Mouse (Mus musculus) limb, embryonic 13.5 days (tissue): ENCODE data around the gene Mrpl18. TPM values are rescaled to one million over a fixed set of nuclear protein-coding genes. Genes with fewer than 3 reads are reported as not detected.

ENCODE experiments used
- ATAC-seq: fragments of 200-750 bp; cut with Nextera tagmentation; 2 replicates; pipeline ENCODE4 v1.8.0; 2017; ENCODE audit warnings: low read depth, moderate number of reproducible peaks, moderate TSS enrichment; ENCODE audit not compliant: low FRiP score
- H3K27ac ChIP-seq: fragments of 300-500 bp; sonication (generic); 2 replicates; pipeline ENCODE4 v1.5.1; 2015; ENCODE audit warnings: inconsistent platforms, mild to moderate bottlenecking, moderate library complexity
- H3K27me3 ChIP-seq: fragments of 300-500 bp; sonication (generic); 2 replicates; pipeline ENCODE4 v1.6.1; 2015; ENCODE audit warnings: mild to moderate bottlenecking, inconsistent platforms
- H3K36me3 ChIP-seq: fragments of 300-500 bp; sonication (generic); 2 replicates; pipeline ENCODE4 v1.6.1; 2015; ENCODE audit warnings: inconsistent platforms, mild to moderate bottlenecking, moderate library complexity
- H3K4me1 ChIP-seq: fragments of 300-500 bp; sonication (generic); 2 replicates; pipeline ENCODE4 v1.6.1; 2015; ENCODE audit warnings: inconsistent platforms
- H3K4me2 ChIP-seq: fragments of 300-500 bp; sonication (generic); replicated peaks from 2 replicates; pipeline ENCODE4 v1.6.1; 2015; ENCODE audit warnings: inconsistent platforms, mild to moderate bottlenecking, moderate library complexity
- H3K4me3 ChIP-seq: fragments of 300-500 bp; sonication (generic); 2 replicates; pipeline ENCODE4 v1.5.1; 2015; ENCODE audit warnings: moderate library complexity, mild to moderate bottlenecking, inconsistent platforms
- H3K9ac ChIP-seq: fragments of 300-500 bp; sonication (generic); 2 replicates; pipeline ENCODE4 v1.6.1; 2015; ENCODE audit warnings: mild to moderate bottlenecking, inconsistent platforms
- H3K9me3 ChIP-seq: fragments of 300-500 bp; sonication (generic); 2 replicates; pipeline ENCODE4 v1.6.1; 2016; ENCODE audit warnings: inconsistent platforms
- WGBS: fragments of 180-500 bp; shearing (Covaris S2); methylation state at CpG from one replicate; pipeline ENCODE4 v1.1.7; 2015; 5-methylcytosine and 5-hydroxymethylcytosine counted together
- microRNA-seq: library from miRNA; unstranded; fragments of <30 nt; microRNA quantifications from one replicate; pipeline ENCODE4, GENCODE M21; 2016
- polyA plus RNA-seq: library from polyadenylated mRNA; unstranded; fragments of >200 nt; fragmentation: Nextera tagmentation; extraction: Ambion mirVana; gene quantifications from 2 replicates; pipeline ENCODE4 v1.2.1, GENCODE M21; 2015

Gene Mrpl18
- polyA plus RNA-seq, 1 experiment from 2014 or later: 155 TPM

GRCm38 (mm10) chr17:12875734-12876133, 40.4 kb downstream of the Mrpl18 start, which contains the start of gene Mrgprh:
Gene Mrgprh, plus strand, starts transcription at chr17:12876034.
- no peaks in the 10 kb centered on the region for H3K27me3 ChIP-seq
- H3K9ac ChIP-seq: no peak within 1 kb of the TSS
- peaks cover 35% of the 10 kb centered on the region for H3K4me1 ChIP-seq
- H3K27ac ChIP-seq: no peak within 1 kb of the TSS
- H3K9me3 ChIP-seq: no peaks in the 10 kb centered on the region
- WGBS: 78% methylated on average over 5 of the region's 5 CpGs
- no peak for ATAC-seq
- H3K4me2 ChIP-seq: no peak within 1 kb of the TSS
- H3K36me3 ChIP-seq: no peaks in the 10 kb centered on the region
- no peak within 1 kb of the TSS for H3K4me3 ChIP-seq

- Histone ChIP-seq H3K9ac (no peak overlapping the region), H3K4me2 (peak overlapping the region; percentile 44), H3K27ac (no peak overlapping the region), H3K4me3 (no peak overlapping the region), H3K27me3 (no peaks in the 10 kb centered on the region), H3K4me1 (peaks cover 50% of the 10 kb centered on the region), H3K36me3 (no peaks in the 10 kb centered on the region), H3K9me3 (no peaks in the 10 kb centered on the region)
- ATAC-seq: peak; percentile 70
- 16% methylated on average over 16 of the region's 16 CpGs for WGBS
These were observed 43.7 kb downstream of the Mrpl18 start for GRCm38 (mm10) chr17:12872275-12873028.

GRCm38 (mm10) chr17:12868640-12869039, 47.5 kb downstream of the Mrpl18 start:
- no peak overlapping the region for H3K4me3 ChIP-seq
- H3K27me3 ChIP-seq: no peaks in the 10 kb centered on the region
- ATAC-seq: peak; percentile 20; the same call in 1 of the 2 replicates
- peak overlapping the region; percentile 48; the same call in 1 of the 2 replicates for H3K27ac ChIP-seq
- 9% methylated on average over 4 of the region's 4 CpGs for WGBS
- H3K9me3 ChIP-seq: no peaks in the 10 kb centered on the region
- no peak overlapping the region for H3K4me2 ChIP-seq
- no peak overlapping the region for H3K9ac ChIP-seq
- H3K36me3 ChIP-seq: no peaks in the 10 kb centered on the region
- peaks cover 50% of the 10 kb centered on the region for H3K4me1 ChIP-seq

GRCm38 (mm10) chr17:12868043-12868442, 48.1 kb downstream of the Mrpl18 start, which contains the start of gene Mas1:
Gene Mas1, minus strand, starts transcription at chr17:12868143.
- H3K27me3 ChIP-seq: no peaks in the 10 kb centered on the region
- peak within 1 kb of the TSS; percentile 70 for H3K27ac ChIP-seq
- no peak within 1 kb of the TSS for H3K4me3 ChIP-seq
- 32% methylated on average over 2 of the region's 2 CpGs for WGBS
- H3K9ac ChIP-seq: no peak within 1 kb of the TSS
- H3K4me2 ChIP-seq: no peak within 1 kb of the TSS
- H3K4me1 ChIP-seq: peaks cover 45% of the 10 kb centered on the region
- ATAC-seq: peak; percentile 4; the same call in 1 of the 2 replicates
- no peaks in the 10 kb centered on the region for H3K36me3 ChIP-seq
- H3K9me3 ChIP-seq: no peaks in the 10 kb centered on the region

GRCm38 (mm10) chr17:12866853-12867252, 49.3 kb downstream of the Mrpl18 start:
- Histone ChIP-seq H3K36me3 (no peaks in the 10 kb centered on the region), H3K4me1 (peaks cover 34% of the 10 kb centered on the region), H3K4me2 (no peak overlapping the region), H3K27me3 (no peaks in the 10 kb centered on the region), H3K9me3 (no peaks in the 10 kb centered on the region), H3K9ac (no peak overlapping the region), H3K27ac (no peak overlapping the region), H3K4me3 (no peak overlapping the region)
- 74% methylated on average over 10 of the region's 10 CpGs for WGBS
- ATAC-seq: no peak

- no peaks in the 10 kb centered on the region for H3K36me3 ChIP-seq
- WGBS: 81% methylated on average over 3 of the region's 3 CpGs
- H3K27ac ChIP-seq: no peak overlapping the region
- ATAC-seq: no peak
- H3K27me3 ChIP-seq: no peaks in the 10 kb centered on the region
- no peak overlapping the region for H3K4me3 ChIP-seq
- no peak overlapping the region for H3K4me2 ChIP-seq
- H3K4me1 ChIP-seq: peaks cover 24% of the 10 kb centered on the region
- H3K9ac ChIP-seq: no peak overlapping the region
- H3K9me3 ChIP-seq: no peaks in the 10 kb centered on the region
These were observed 50.7 kb downstream of the Mrpl18 start for GRCm38 (mm10) chr17:12865407-12865806.

- no peaks in the 10 kb centered on the region for H3K27me3 ChIP-seq
- H3K4me1 ChIP-seq: peaks cover 14% of the 10 kb centered on the region
- no peaks in the 10 kb centered on the region for H3K36me3 ChIP-seq
- no peaks in the 10 kb centered on the region for H3K9me3 ChIP-seq
- no peak overlapping the region for H3K4me3 ChIP-seq
- no peak overlapping the region for H3K4me2 ChIP-seq
- no peak overlapping the region for H3K9ac ChIP-seq
- ATAC-seq: no peak
- H3K27ac ChIP-seq: no peak overlapping the region
These were observed 52.0 kb downstream of the Mrpl18 start for GRCm38 (mm10) chr17:12864111-12864510.

Small RNA genes within 50 kb of the gene (microRNA-seq; reads per million reads assigned to microRNA genes)
- not detected for gene Gm24085

Other genes starting within 250 kb of the Mrpl18 start
- gene Slc22a1, start 240.5 kb downstream of the Mrpl18 start, polyA plus RNA-seq: 0.25 TPM in 1 of 2 replicates, not detected in the other
- gene Igf2r, start 146.7 kb downstream of the Mrpl18 start, polyA plus RNA-seq: 48.7 and 51.5 TPM in 2 replicates
- 1.7 and 2.4 TPM in 2 replicates for gene Mas1, start 48.2 kb downstream of the Mrpl18 start, polyA plus RNA-seq
- gene Mrgprh, start 40.3 kb downstream of the Mrpl18 start, polyA plus RNA-seq: 0.08 and 0.09 TPM in 2 replicates
- gene Pnldc1, start 6.1 kb downstream of the Mrpl18 start, polyA plus RNA-seq: 1.8 and 2.4 TPM in 2 replicates
- gene Tcp1, start 644 bp downstream of the Mrpl18 start, polyA plus RNA-seq: 450 and 465 TPM in 2 replicates
- gene Acat3, start 24.3 kb upstream of the Mrpl18 start, polyA plus RNA-seq: 0.70 and 1.0 TPM in 2 replicates
- 207 and 209 TPM in 2 replicates for gene Acat2, start 44.4 kb upstream of the Mrpl18 start, polyA plus RNA-seq
- 173 and 180 TPM in 2 replicates for gene Wtap, start 77.8 kb upstream of the Mrpl18 start, polyA plus RNA-seq
- gene Sod2, start 90.5 kb upstream of the Mrpl18 start, polyA plus RNA-seq: 85.1 and 93.4 TPM in 2 replicates
- not detected in 2 replicates for gene Gpr31b, start 136.0 kb upstream of the Mrpl18 start, polyA plus RNA-seq
- gene Tcp10b, start 144.8 kb upstream of the Mrpl18 start, polyA plus RNA-seq: 0.17 TPM in 1 of 2 replicates, not detected in the other
- 0.09 TPM in 1 of 2 replicates, not detected in the other for gene Unc93a, start 215.5 kb upstream of the Mrpl18 start, polyA plus RNA-seq